Mouse (Mus musculus) mesoderm, embryonic 11.5 days (tissue): ENCODE measurements around the gene 2810408A11Rik.
"Not testable (repeated sequence)": the region's sequence is repeated elsewhere in the genome, so short reads cannot be mapped to it uniquely, and the experiment has no call there.

ENCODE experiments used
- DNase-seq: peaks from one replicate; pipeline ENCODE4 v3.0.0-alpha.2; 2012; ENCODE audit warnings: low read depth, low spot score

2810408A11Rik gene

DNA sequence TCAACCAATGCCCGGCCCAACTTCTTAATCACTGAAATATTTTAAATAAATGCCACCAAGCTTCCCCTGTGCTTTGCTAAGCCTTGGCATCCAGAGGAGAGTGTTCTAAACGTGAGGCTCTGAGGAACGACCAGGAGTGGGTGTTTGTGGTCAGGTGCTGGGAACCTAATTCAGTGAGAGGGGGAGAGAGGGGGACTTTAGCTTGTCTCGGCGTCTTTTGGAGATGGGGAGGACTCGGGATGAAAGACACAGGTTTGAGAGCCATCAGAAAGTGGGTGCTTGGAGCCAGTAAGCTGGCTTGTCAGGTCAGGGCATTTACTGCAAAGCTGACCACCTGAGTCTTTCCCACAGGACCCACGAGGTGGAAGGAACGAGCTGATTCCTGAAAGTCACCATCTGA, 31.0 kb upstream of the 2810408A11Rik start:
- DNase-seq: no peak

DNA sequence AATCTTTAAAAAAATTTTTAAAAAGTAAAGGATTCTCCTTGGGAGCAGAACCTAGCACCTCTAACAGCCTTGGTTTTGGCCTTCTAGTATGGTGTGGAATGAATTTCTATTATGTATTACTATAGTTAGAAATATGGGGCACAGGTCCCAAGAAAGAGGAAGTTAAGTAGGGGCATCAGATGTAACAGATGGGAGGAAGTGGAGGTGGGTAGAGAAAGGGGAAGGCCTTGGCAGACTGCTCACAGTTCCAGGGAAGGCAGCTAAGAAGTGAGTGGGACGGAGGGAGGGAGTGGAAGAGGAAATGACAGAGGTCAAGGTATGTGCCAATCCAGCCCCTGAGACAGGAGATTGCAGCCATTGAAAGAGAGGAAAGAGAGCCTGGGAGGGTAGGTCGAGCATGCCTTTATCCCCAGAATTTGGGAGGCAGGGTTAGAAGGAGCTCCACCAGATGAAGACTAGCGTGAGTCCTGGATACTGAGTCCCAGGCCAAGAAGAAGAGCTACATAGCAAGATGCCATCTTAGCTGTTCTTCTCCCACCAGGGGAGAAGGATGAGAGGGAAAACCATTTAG, 30.3 kb upstream of the 2810408A11Rik start:
- no peak for DNase-seq

DNA sequence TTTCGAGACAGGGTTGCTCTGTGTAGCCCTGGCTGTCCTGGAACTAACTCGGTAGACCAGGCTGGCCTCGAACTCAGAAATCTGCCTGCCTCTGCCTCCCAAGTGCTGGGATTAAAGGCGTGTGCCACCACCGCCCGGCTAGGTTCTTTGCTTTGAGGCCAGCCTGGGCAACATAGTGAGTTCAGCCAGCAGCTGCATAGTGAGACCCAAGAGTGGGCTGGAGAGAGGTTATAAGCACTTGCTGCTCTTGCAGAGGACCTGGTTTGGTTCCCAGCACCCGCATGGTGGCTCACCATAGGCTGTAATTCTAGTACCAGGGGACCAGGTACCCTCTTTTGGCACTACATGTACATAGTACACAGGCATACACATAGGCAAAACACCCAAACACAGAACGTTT, 29.4 kb upstream of the 2810408A11Rik start:
- not testable (repeated sequence) for DNase-seq

DNA sequence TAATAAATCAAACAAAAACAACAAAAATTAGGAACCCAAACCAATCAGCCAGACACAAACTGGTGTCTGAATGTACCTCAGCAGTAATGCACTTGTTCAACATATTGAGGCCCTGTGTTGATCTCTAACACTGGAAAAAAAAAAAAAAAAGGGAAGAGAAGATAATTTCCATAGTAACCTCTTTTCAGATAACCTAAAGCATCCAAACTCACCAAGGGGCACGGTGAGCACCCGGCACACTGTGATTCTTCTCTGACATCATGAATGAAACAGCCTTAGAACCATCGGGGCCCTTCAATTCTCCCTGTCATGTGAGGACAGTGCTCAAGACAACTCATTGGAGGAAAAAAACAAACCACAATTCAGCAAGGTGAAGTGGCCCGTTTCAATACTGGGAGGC, 28.9 kb upstream of the 2810408A11Rik start:
- DNase-seq: no peak

DNA sequence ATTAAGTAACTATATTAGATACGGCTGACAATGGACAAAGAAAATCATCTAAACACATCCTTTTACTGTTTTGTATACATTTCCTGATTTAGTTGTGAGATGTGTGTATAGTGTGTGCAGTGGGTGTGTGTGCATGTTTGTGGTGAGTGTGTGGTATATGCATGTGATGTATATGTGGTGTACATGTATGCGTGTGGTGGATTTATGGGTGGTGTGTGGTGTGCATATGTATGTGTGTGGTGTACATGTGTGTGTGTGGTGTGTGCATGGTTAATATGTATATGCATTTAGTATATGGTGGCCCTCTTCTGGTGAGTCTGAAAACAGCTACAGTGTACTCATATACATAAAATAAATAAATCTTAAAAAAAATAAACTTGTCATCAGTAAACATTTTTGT, 26.7 kb upstream of the 2810408A11Rik start:
- no peak for DNase-seq

DNA sequence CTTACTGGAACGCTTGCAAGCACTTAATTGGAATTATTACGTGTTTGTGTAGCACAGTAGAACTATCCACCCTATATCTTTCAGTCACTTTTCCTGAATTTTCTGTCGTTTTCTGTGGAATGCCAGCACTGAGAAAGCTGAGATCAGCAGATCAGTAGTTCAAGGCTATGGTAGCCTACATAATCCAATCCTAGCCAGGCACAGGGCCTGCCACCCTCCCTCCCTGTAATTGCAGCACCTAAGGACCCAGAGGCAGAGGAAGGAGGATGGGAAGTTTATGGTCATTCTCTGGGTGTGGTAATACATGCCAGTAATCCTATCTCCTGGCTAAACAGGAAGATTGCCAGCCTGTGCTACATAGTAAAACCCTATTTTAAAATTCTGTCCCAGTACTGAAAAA, 22.0 kb upstream of the 2810408A11Rik start:
- DNase-seq: no peak

DNA sequence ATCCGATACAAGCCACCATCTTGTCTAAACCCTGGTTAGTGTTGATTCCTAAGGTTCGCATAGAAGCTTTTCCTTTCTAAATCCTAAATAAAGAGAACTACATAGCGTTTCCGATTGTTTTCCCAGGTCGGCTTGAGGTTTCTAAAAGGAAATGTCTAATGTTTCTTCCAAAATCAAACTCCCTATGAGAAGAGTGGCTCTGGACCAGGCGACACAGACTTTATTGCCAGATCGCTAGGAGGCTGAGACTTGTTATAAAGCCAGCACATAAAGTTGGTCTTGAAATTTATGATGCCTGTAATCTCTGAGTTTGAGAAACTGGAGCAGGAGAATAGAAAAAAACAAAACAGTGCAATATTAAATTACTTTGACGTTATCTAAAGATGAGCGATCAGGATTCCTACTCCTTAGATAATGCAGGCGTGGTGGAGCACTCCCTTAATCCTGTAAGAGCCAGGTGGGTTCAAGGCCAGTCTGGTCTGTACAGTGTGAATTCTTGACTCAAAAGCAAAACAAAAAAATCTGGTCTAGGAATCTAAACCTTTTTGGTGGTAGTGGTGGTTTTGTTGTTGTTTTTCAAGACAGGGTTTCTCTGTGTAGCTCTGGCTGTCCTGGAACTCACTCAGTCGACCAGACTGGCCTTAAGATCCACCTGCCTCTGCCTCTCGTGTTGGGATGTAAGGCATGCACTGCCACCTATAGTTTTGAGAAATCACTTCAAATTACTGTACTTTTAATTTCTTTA, 21.4 kb upstream of the 2810408A11Rik start:
- DNase-seq: no peak

DNA sequence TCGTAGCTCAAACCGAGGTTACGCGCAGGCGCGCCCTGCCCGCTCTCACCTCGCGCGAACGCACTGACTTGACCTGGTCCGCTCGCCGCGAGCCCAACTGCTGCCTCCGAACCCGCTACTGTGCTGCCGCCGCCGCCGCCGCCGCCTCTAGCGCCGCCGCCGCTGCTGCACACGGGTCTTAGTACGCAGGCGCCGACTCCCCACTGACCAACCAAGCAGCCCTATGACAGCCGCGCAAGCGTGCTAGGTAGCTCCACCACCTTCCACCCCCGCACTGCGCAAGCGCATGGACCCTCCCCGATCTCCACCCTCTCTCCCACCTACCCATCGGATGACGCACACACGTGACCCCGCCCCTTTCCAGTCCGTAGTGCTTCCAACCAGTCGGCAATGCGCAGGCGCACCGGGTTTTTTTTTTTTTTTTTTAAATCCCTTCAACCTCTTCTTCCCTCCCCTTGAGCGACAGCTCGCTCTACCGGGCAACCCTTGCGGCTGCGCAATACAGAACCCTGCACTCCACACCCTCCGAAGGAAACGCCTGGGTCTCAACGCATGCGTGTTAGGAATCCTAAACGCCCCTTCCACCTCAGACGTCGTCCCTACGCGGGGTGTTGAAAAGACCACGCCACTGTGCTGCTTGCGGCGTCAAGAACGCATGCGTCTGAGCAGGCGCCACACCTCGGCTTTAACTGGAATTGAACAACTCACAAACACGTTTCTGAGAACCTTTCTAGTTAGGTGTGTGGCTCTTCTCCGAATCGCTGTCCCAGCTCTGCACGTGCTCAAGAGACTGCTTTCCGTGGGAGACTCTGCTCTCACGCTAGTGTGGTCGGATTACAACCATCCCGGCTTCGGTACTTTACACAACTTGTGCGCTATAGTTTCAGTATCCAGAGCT, 20.6 kb upstream of the 2810408A11Rik start, which contains the start of gene Eif5a:
TSS of gene Eif5a (minus strand) at position 845 of the 898 bp plus-strand sequence.
- DNase-seq: peak; percentile 100

DNA sequence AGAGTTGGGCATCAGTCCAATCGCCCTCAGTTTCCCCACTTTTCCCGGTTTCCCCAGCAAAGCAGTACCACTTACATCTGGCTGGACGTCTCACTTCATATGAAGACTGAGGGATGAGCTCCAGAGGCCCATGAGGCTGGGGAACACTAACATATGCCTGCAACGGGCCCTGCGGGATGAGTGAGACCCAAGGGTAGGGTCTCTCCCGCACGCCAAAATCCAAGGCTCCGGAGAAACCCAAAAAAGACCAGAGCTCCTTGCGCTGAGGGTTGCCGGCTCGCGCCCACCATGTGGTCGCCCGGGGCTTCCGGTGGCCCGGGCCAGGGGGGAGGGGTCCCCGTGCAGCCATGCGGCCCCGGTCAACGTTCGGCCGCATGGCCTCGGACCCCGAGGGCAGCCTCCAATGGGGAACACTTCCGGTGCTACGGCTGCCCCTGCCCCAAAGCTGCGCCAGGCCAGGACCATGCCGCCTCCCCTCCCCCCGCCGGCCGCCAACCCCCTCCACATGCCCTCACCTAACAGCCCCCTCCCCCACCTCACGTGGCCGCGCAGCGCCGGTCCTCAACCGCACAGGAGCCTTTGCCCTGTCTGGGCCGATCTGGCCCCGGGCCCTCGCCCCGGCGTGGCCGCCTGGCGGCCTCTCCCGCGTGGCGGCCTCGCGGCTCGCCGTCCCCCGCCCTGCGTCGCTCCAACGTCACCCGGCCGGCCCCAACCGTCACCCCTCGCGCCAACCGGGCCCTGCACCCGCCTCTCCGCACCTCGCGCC, 19.7 kb upstream of the 2810408A11Rik start:
- peak; percentile 62 for DNase-seq

DNA sequence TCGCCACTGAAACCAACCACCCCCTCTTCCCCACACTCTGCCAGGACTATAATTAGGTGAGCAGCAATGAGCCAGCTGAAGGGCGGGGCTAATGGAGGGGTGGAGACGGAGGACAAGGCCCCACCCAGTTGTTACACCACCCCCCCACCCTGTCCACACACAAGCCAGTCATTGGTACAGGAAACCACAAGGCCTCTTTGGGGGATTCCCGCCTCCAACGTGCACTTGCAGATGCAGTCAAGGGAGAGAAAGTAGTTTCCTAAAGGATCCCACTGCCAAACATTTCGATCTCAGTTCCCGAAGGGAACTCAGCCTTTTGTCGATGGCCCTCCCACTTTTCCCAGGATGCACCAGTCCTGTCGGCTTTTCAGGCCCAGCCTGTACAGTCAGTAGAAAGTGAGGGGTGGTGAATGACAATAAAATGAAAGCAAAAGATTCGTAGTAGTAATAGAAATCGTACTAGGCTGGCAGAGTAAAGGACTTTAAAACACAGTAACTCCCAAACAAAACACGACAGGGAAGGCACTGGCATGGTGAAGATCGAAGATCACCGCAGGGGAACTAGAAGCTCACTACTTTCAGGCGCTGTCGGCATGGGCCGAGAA, 19.0 kb upstream of the 2810408A11Rik start:
- DNase-seq: peak; percentile 61

DNA sequence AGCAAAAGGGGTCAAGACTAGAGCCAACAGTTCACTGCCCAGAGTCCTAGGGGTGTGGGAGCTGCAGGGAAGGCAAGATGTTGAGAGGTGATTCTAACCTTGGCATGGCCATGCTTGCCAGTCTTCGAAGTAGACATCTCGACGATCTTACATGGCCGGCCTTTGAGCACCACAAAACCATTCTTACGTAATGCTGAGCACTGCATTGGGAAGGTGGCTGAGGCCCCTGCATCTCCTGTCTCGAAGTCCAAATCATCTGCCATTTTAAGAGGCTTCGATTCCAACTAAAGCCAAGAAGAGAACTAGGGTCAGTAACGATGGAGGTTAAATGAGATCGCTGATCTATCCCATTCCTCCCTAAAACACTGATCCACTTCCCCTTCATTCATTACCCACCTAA, 18.3 kb upstream of the 2810408A11Rik start:
- no peak for DNase-seq

DNA sequence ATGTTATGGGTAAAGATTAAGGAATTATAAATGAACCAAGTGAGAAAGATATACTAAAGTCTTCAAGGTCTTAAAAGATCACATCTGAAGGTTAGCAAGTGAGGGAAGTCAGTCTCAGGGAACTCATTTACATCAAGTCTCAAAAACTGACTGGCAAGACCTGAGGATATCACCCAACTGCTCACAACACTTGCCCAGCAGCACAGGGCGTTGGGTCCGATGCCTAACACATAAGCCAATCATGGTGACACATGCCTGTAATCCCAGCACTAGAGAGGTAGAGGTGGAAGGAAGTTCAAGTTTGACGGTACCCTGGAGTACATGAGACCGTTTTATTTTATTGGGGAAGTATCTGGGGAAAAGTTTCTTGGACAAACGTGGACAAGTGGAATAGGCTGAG, 17.3 kb upstream of the 2810408A11Rik start:
- no peak for DNase-seq

DNA sequence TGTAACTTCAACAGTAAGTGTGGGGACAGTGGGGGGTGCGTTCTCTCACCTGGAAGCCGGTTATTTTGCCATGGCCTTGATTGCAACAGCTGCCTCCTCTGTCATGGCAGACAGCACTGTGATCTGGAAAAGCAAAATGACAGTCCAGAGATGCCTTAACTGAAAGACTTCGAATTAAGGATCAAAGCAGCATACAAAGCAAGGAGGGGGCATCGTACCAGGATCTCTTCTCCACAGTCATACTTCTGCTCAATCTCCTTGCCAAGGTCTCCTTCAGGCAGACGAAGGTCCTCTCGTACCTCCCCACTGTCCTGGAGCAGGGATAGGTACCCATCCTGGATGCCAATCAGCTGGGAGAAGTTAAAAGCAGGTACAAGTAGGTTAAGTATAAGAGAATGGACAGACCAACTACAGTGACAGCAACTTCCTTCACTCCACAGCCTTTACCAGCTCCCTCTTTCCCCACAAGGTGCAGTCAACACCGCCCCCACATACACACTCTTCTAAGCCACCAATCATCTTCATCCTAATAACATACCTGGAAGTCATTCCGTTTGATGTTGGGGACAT, 16.7 kb upstream of the 2810408A11Rik start:
- DNase-seq: no peak

DNA sequence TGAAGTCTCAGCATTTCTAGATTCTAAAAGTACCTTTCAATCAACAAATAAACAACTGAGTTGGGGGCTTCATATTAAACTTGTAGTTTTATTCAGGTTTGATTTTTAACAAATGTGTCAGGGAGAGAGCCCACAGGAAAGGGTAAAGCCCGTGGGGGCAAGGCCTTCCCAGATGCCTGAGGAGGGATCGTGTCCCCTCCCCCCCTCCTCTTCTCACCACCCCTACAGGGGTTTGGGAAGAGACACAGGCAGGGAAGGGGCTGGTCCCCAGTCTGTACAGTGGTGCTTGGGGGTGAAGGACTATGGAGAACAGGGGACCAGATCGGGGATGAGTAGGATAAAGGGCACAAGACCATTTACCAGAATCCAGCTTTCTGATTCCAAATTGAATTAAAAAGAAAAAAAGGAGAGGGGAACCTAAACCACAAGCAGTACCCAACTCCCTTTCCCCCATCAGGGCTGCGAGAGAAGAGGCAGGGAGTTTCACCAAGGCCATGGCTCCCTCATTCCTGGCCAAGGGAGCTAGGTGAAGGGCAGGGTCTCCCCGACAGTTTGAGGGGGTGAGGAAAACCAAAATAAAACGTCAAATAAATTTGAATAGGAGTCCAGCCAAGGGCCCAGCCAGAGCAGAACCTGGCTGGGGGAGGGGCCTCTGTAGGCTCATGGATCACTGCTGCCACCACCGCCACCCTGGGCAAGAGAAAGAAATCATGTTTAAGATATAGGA, 16.0 kb upstream of the 2810408A11Rik start:
- DNase-seq: not testable (repeated sequence)

DNA sequence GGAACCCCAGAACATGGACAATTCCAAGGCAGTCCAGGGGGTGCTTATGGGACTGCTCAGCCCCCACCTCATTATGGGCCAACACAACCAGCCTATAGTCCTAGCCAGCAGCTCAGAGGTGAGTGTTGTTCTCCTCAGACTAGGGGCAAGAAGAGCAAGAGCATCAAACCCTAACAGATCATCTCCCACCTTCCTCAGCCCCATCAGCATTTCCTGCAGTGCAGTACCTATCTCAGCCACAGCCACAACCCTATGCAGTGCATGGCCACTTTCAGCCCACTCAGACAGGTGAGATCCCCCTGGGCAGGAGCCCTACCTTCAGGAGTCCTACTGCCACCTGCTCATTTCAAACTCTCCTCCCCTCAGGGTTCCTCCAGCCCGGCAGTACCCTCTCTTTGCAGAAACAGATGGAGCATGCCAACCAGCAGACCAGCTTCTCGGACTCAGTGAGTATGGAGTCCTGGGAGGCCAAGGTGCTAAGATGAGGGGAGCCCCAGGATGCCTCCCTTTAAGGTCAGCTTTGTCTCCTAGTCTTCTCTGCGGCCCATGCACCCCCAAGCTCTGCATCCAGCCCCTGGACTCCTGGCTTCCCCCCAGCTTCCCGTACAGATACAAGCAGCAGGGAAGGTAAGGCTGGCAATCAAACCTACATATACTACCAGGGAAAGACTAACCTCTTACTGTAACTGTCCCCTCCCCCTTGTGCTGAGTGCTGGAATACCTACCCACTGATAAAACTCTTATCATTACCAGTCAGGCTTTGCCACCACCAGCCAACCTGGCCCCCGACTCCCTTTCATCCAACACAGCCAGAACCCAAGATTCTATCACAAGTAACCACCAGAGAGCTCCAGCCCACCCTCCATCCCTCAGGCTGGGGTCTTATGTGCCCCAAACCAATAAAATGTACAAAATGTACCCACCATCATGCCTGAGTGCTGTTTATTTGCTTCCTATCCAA, 15.2 kb upstream of the 2810408A11Rik start:
- DNase-seq: no peak

DNA sequence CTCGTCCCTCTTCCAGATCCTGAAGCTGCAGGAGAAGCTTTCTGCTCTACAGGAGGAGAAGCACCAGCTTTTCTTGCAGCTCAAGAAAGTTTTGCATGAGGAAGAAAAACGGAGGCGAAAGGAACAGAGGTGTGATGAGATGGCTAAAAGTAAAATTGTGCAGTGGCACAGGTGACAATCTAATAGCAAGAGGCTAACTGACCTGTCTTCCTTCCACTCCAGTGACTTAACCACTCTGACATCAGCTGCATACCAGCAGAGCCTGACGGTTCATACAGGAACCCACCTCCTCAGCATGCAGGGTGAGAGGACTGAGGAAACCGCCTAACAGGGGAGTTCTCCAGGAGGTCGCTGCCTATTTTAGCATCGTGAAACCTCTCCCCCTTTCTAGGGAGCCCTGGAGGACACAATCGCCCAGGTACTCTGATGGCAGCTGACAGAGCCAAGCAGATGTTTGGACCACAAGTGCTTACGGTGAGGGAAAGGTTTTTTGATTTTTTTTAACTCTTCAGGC, 14.2 kb upstream of the 2810408A11Rik start:
- DNase-seq: no peak

DNA sequence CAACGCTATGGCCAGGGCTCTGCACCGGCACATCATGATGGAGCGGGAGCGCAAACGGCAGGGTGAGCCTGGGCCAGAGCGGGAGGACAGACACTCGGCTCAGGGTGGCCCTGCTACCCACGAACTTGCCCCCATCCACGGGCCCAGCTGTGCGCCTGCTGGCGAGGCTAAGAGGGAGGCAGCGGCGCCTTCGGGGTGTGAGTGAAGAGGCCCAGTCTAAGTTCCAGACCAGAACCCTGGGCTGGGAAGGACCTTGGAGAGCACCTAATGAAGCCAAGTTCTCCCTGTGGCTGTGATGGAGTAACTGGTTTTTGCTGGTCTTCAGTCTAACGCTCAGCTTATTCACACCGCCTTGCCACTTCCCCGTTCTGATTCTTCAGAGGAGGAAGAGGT, 13.6 kb upstream of the 2810408A11Rik start:
- DNase-seq: no peak

DNA sequence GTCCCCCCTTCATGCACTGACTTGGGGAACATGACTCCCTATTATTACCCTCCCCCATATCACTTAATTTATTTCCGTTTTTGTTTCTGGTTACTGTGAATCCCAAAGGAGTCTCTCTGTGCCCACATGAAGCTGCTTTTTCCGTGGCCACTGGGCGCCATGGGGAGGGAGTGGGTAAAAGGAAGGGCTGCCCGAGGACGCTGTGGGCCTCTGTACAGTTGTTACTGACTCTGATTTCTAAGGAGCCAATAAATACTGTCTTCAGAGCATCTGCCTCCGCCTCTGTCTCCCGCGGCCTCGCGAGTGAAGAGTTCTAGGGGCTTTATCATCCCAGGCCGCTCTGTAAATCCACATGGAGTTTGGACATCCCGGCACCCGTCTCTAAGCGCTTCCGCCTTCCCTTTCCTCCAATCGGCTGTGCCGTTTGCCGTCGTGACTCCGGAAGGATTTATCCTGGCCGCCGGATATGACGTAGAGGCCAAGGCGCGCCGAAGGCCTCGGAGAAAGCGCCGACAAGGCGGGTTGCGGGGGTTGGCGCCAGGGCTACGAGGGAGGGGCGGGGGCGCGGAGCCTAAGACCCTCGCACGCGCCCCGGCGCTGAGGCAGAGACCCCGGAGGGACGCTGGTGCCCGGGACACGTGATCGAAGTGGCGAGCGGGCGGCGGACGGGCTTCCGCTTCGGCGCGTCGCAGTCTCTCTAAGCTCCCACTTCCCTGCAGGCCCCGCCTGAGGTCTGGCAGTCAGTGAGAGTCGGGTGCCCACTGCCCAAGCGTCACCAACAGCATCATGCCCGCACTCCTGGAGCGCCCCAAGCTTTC, 13.0 kb upstream of the 2810408A11Rik start, which contains the start of gene Gps2:
TSS of gene Gps2 (plus strand) at position 335 of the 818 bp plus-strand sequence.
- peak; percentile 96 for DNase-seq
